Mouse (Mus musculus): ENCODE data around the gene Pcbp3. TPM values are rescaled to one million over a fixed set of nuclear protein-coding genes. Genes with fewer than 3 reads are reported as not detected.

Pcbp3 gene
- polyA plus RNA-seq, 1 experiment from 2014 or later: 45.2 TPM

- Histone ChIP-seq H3K4me1 (replicated peaks; ENCODE audit: control insufficient read depth, insufficient read depth, low read length) (peaks cover 13% of the 10 kb centered on the region), H3K9ac (no peak overlapping the region), H3K9me3 (ENCODE audit: control insufficient read depth, low read length) (no peaks in the 10 kb centered on the region), H3K27me3 (ENCODE audit: control insufficient read depth, insufficient read depth, low read length) (no peaks in the 10 kb centered on the region), H3K4me3 (replicated peaks; ENCODE audit: low read length) (no peak overlapping the region), H3K27ac (no peak overlapping the region), H3K4me2 (replicated peaks) (no peak overlapping the region), H3K36me3 (replicated peaks; ENCODE audit: control insufficient read depth, insufficient read depth) (no peaks in the 10 kb centered on the region)
- WGBS: 88% methylated on average over 1 of the region's 1 CpGs
- DNase-seq (ENCODE audit: low spot score) (no peak), ATAC-seq (ENCODE audit: low FRiP score) (no peak)
Observed at GRCm38 (mm10) chr10:76816930-76817329, 144.8 kb downstream of the Pcbp3 start.

- 0 out of 2 replicates have a peak, but pooled peaks have one; percentile 24 for ATAC-seq (ENCODE audit: low FRiP score)
- WGBS: 32% methylated on average over 7 of the region's 7 CpGs
- H3K4me2 ChIP-seq (replicated peaks): no peak overlapping the region
Observed at GRCm38 (mm10) chr10:76816436-76816835, 145.3 kb downstream of the Pcbp3 start.

GRCm38 (mm10) chr10:76815481-76815880 lies 146.2 kb downstream of the Pcbp3 start:
- Histone ChIP-seq H3K27me3 (ENCODE audit: control insufficient read depth, insufficient read depth, low read length) (no peaks in the 10 kb centered on the region), H3K27ac (no peak overlapping the region), H3K9ac (no peak overlapping the region), H3K4me2 (replicated peaks) (no peak overlapping the region), H3K9me3 (ENCODE audit: control insufficient read depth, low read length) (no peaks in the 10 kb centered on the region), H3K36me3 (replicated peaks; ENCODE audit: control insufficient read depth, insufficient read depth) (no peaks in the 10 kb centered on the region), H3K4me1 (replicated peaks; ENCODE audit: control insufficient read depth, insufficient read depth, low read length) (peaks cover 15% of the 10 kb centered on the region), H3K4me3 (replicated peaks; ENCODE audit: low read length) (no peak overlapping the region)
- no peak for DNase-seq (ENCODE audit: low spot score)
- 39% methylated on average over 4 of the region's 4 CpGs for WGBS
- ATAC-seq (ENCODE audit: low FRiP score): no peak

More at GRCm38 (mm10) chr10:76816436-76816835, 145.3 kb downstream of the Pcbp3 start:
- Histone ChIP-seq H3K4me3 (replicated peaks; ENCODE audit: low read length) (no peak overlapping the region), H3K36me3 (replicated peaks; ENCODE audit: control insufficient read depth, insufficient read depth) (no peaks in the 10 kb centered on the region), H3K27me3 (ENCODE audit: control insufficient read depth, insufficient read depth, low read length) (no peaks in the 10 kb centered on the region), H3K9me3 (ENCODE audit: control insufficient read depth, low read length) (no peaks in the 10 kb centered on the region), H3K27ac (no peak overlapping the region), H3K9ac (no peak overlapping the region), H3K4me1 (replicated peaks; ENCODE audit: control insufficient read depth, insufficient read depth, low read length) (peaks cover 13% of the 10 kb centered on the region)
- DNase-seq (ENCODE audit: low spot score): no peak

GRCm38 (mm10) chr10:76814811-76815210 lies 146.9 kb downstream of the Pcbp3 start:
- no peaks in the 10 kb centered on the region for H3K9me3 ChIP-seq (ENCODE audit: control insufficient read depth, low read length)
- no peak for DNase-seq (ENCODE audit: low spot score)
- no peaks in the 10 kb centered on the region for H3K27me3 ChIP-seq (ENCODE audit: control insufficient read depth, insufficient read depth, low read length)
- peaks cover 22% of the 10 kb centered on the region for H3K4me1 ChIP-seq (replicated peaks; ENCODE audit: control insufficient read depth, insufficient read depth, low read length)
- no peak overlapping the region for H3K4me2 ChIP-seq (replicated peaks)
- WGBS: 90% methylated on average over 8 of the region's 8 CpGs
- H3K36me3 ChIP-seq (replicated peaks; ENCODE audit: control insufficient read depth, insufficient read depth): no peaks in the 10 kb centered on the region
- H3K27ac ChIP-seq: no peak overlapping the region
- H3K9ac ChIP-seq: no peak overlapping the region
- ATAC-seq (ENCODE audit: low FRiP score): no peak
- no peak overlapping the region for H3K4me3 ChIP-seq (replicated peaks; ENCODE audit: low read length)

GRCm38 (mm10) chr10:76809916-76810660 lies 151.6 kb downstream of the Pcbp3 start:
- DNase-seq (ENCODE audit: low spot score): no peak
- peaks cover 14% of the 10 kb centered on the region for H3K4me1 ChIP-seq (replicated peaks; ENCODE audit: control insufficient read depth, insufficient read depth, low read length)
- peak overlapping the region; percentile 64; the same call in 1 of the 2 replicates for H3K27ac ChIP-seq
- no peak overlapping the region for H3K4me2 ChIP-seq (replicated peaks)
- H3K9me3 ChIP-seq (ENCODE audit: control insufficient read depth, low read length): no peaks in the 10 kb centered on the region
- peak overlapping the region; percentile 31; the same call in 1 of the 2 replicates for H3K9ac ChIP-seq
- H3K27me3 ChIP-seq (ENCODE audit: control insufficient read depth, insufficient read depth, low read length): no peaks in the 10 kb centered on the region
- H3K36me3 ChIP-seq (replicated peaks; ENCODE audit: control insufficient read depth, insufficient read depth): no peaks in the 10 kb centered on the region
- H3K4me3 ChIP-seq (replicated peaks; ENCODE audit: low read length): no peak overlapping the region
- 34% methylated on average over 7 of the region's 7 CpGs for WGBS
- peak; percentile 59; the same call in 1 of the 2 replicates for ATAC-seq (ENCODE audit: low FRiP score)

GRCm38 (mm10) chr10:76809439-76809838 lies 152.2 kb downstream of the Pcbp3 start:
- WGBS: 69% methylated on average over 11 of the region's 11 CpGs
- DNase-seq (ENCODE audit: low spot score): no peak
- Histone ChIP-seq H3K36me3 (replicated peaks; ENCODE audit: control insufficient read depth, insufficient read depth) (no peaks in the 10 kb centered on the region), H3K4me2 (replicated peaks) (no peak overlapping the region), H3K27me3 (ENCODE audit: control insufficient read depth, insufficient read depth, low read length) (no peaks in the 10 kb centered on the region), H3K27ac (peak overlapping the region; percentile 64; the same call in 1 of the 2 replicates), H3K4me3 (replicated peaks; ENCODE audit: low read length) (no peak overlapping the region), H3K9me3 (ENCODE audit: control insufficient read depth, low read length) (no peaks in the 10 kb centered on the region), H3K9ac (no peak overlapping the region), H3K4me1 (replicated peaks; ENCODE audit: control insufficient read depth, insufficient read depth, low read length) (peaks cover 14% of the 10 kb centered on the region)
- no peak for ATAC-seq (ENCODE audit: low FRiP score)

- Histone ChIP-seq H3K4me1 (replicated peaks; ENCODE audit: control insufficient read depth, insufficient read depth, low read length) (peaks cover 14% of the 10 kb centered on the region), H3K27me3 (ENCODE audit: control insufficient read depth, insufficient read depth, low read length) (no peaks in the 10 kb centered on the region), H3K36me3 (replicated peaks; ENCODE audit: control insufficient read depth, insufficient read depth) (no peaks in the 10 kb centered on the region), H3K4me3 (replicated peaks; ENCODE audit: low read length) (no peak overlapping the region), H3K27ac (no peak overlapping the region), H3K4me2 (replicated peaks) (no peak overlapping the region), H3K9ac (no peak overlapping the region), H3K9me3 (ENCODE audit: control insufficient read depth, low read length) (no peaks in the 10 kb centered on the region)
- DNase-seq (ENCODE audit: low spot score) (no peak), ATAC-seq (ENCODE audit: low FRiP score) (no peak)
- WGBS: 84% methylated on average over 10 of the region's 10 CpGs
Observed at GRCm38 (mm10) chr10:76808446-76809400, 153.0 kb downstream of the Pcbp3 start.

GRCm38 (mm10) chr10:76802500-76802885 lies 159.2 kb downstream of the Pcbp3 start:
- Histone ChIP-seq H3K36me3 (replicated peaks; ENCODE audit: control insufficient read depth, insufficient read depth) (0 out of 2 replicates have a peak, but pooled peaks cover 2% of the 10 kb centered on the region), H3K27ac (no peak overlapping the region), H3K27me3 (ENCODE audit: control insufficient read depth, insufficient read depth, low read length) (no peaks in the 10 kb centered on the region), H3K9me3 (ENCODE audit: control insufficient read depth, low read length) (no peaks in the 10 kb centered on the region), H3K4me2 (replicated peaks) (no peak overlapping the region), H3K4me1 (replicated peaks; ENCODE audit: control insufficient read depth, insufficient read depth, low read length) (peaks cover 11% of the 10 kb centered on the region; the same call in 1 of the 2 replicates), H3K4me3 (replicated peaks; ENCODE audit: low read length) (no peak overlapping the region), H3K9ac (no peak overlapping the region)
- ATAC-seq (ENCODE audit: low FRiP score) (no peak), DNase-seq (ENCODE audit: low spot score) (no peak)
- 89% methylated on average over 4 of the region's 4 CpGs for WGBS
